Mouse (Mus musculus): ENCODE measurements around the gene Ing2. TPM values are rescaled to one million over a fixed set of nuclear protein-coding genes. Genes with fewer than 3 reads are reported as not detected.

Ing2 gene
- 65.9 and 66.7 TPM in 2 replicates for total RNA-seq (2017)

GRCm38 (mm10) chr8:47674777-47675710, at the start of gene Ing2:
Ing2 (minus strand) TSS chr8:47675556.
- ATAC-seq (replicated peaks; ENCODE audit: low read depth, poor library complexity, severe bottlenecking) = peak; percentile 69

GRCm38 (mm10) chr8:47721609-47722008, 46.3 kb upstream of the Ing2 start:
- ATAC-seq (replicated peaks; ENCODE audit: low read depth, poor library complexity, severe bottlenecking) = no peak

GRCm38 (mm10) chr8:47718641-47719040, 43.3 kb upstream of the Ing2 start:
- ATAC-seq (replicated peaks; ENCODE audit: low read depth, poor library complexity, severe bottlenecking) = no peak

GRCm38 (mm10) chr8:47713761-47714745, 38.7 kb upstream of the Ing2 start, which contains the start of gene Cdkn2aip:
Cdkn2aip (minus strand) TSS chr8:47713932.
- ATAC-seq (replicated peaks; ENCODE audit: low read depth, poor library complexity, severe bottlenecking) = peak; percentile 73

GRCm38 (mm10) chr8:47713171-47713663, 37.9 kb upstream of the Ing2 start:
- peak; percentile 31 for ATAC-seq (replicated peaks; ENCODE audit: low read depth, poor library complexity, severe bottlenecking)

GRCm38 (mm10) chr8:47708106-47708505, 32.8 kb upstream of the Ing2 start:
- no peak for ATAC-seq (replicated peaks; ENCODE audit: low read depth, poor library complexity, severe bottlenecking)

- no peak for ATAC-seq (replicated peaks; ENCODE audit: low read depth, poor library complexity, severe bottlenecking)
Observed at GRCm38 (mm10) chr8:47706746-47707145, 31.4 kb upstream of the Ing2 start.

- no peak for ATAC-seq (replicated peaks; ENCODE audit: low read depth, poor library complexity, severe bottlenecking)
Observed at GRCm38 (mm10) chr8:47702333-47702732, 27.0 kb upstream of the Ing2 start.

GRCm38 (mm10) chr8:47697696-47698095, 22.3 kb upstream of the Ing2 start:
- no peak for ATAC-seq (replicated peaks; ENCODE audit: low read depth, poor library complexity, severe bottlenecking)

GRCm38 (mm10) chr8:47695431-47696105, 20.2 kb upstream of the Ing2 start:
- ATAC-seq (replicated peaks; ENCODE audit: low read depth, poor library complexity, severe bottlenecking) = no peak

GRCm38 (mm10) chr8:47693119-47693518, 17.8 kb upstream of the Ing2 start:
- ATAC-seq (replicated peaks; ENCODE audit: low read depth, poor library complexity, severe bottlenecking) = peak; percentile 63

- ATAC-seq (replicated peaks; ENCODE audit: low read depth, poor library complexity, severe bottlenecking) = no peak
Observed at GRCm38 (mm10) chr8:47691831-47692230, 16.5 kb upstream of the Ing2 start.

GRCm38 (mm10) chr8:47691303-47691702, 15.9 kb upstream of the Ing2 start:
- no peak for ATAC-seq (replicated peaks; ENCODE audit: low read depth, poor library complexity, severe bottlenecking)

- peak; percentile 59 for ATAC-seq (replicated peaks; ENCODE audit: low read depth, poor library complexity, severe bottlenecking)
Observed at GRCm38 (mm10) chr8:47690674-47691078, 15.3 kb upstream of the Ing2 start.

GRCm38 (mm10) chr8:47689704-47690326, 14.5 kb upstream of the Ing2 start:
- ATAC-seq (replicated peaks; ENCODE audit: low read depth, poor library complexity, severe bottlenecking) = peak; percentile 67

GRCm38 (mm10) chr8:47684441-47684840, 9.1 kb upstream of the Ing2 start:
- ATAC-seq (replicated peaks; ENCODE audit: low read depth, poor library complexity, severe bottlenecking) = peak; percentile 51

GRCm38 (mm10) chr8:47683994-47684393, 8.6 kb upstream of the Ing2 start:
- no peak for ATAC-seq (replicated peaks; ENCODE audit: low read depth, poor library complexity, severe bottlenecking)

GRCm38 (mm10) chr8:47680306-47680705, 5.0 kb upstream of the Ing2 start:
- ATAC-seq (replicated peaks; ENCODE audit: low read depth, poor library complexity, severe bottlenecking) = peak; percentile 48

GRCm38 (mm10) chr8:47679603-47680002, 4.2 kb upstream of the Ing2 start:
- no peak for ATAC-seq (replicated peaks; ENCODE audit: low read depth, poor library complexity, severe bottlenecking)
